Mouse (Mus musculus) neural tube, embryonic 14.5 days (tissue): ENCODE results near the gene Siva1. TPM values are rescaled to one million over a fixed set of nuclear protein-coding genes. Genes with fewer than 3 reads are reported as not detected.

Experiments
- ATAC-seq: fragments of 200-750 bp; cut with Nextera tagmentation; 2 replicates; pipeline ENCODE4 v1.8.0; 2017; ENCODE audit warnings: low read depth, mild to moderate bottlenecking, moderate TSS enrichment, moderate library complexity
- H3K27ac ChIP-seq: fragments of 300-500 bp; sonication (generic); 2 replicates; pipeline ENCODE4 v1.5.1; 2014; ENCODE audit warnings: low read depth, mild to moderate bottlenecking, control low read depth, low read length, moderate library complexity, mixed read lengths
- H3K27me3 ChIP-seq: fragments of 300-500 bp; sonication (generic); 2 replicates; pipeline ENCODE4 v1.6.1; 2014; ENCODE audit warnings: low read length; ENCODE audit not compliant: control insufficient read depth, insufficient read depth
- H3K36me3 ChIP-seq: fragments of 300-500 bp; sonication (generic); 2 replicates; pipeline ENCODE4 v1.6.1; 2014; ENCODE audit warnings: low read length, mixed read lengths; ENCODE audit not compliant: control insufficient read depth, insufficient read depth
- H3K4me1 ChIP-seq: fragments of 300-500 bp; sonication (generic); 2 replicates; pipeline ENCODE4 v1.6.1; 2014; ENCODE audit warnings: low read length; ENCODE audit not compliant: control insufficient read depth, insufficient read depth
- H3K4me2 ChIP-seq: fragments of 300-500 bp; sonication (generic); 2 replicates; pipeline ENCODE4 v1.6.1; 2014; ENCODE audit warnings: mild to moderate bottlenecking, low read depth, low read length, control low read depth
- H3K4me3 ChIP-seq: fragments of 300-500 bp; sonication (generic); 2 replicates; pipeline ENCODE4 v1.5.1; 2014; ENCODE audit warnings: low read depth, low read length, control low read depth, mixed read lengths
- H3K9ac ChIP-seq: fragments of 300-500 bp; sonication (generic); replicated peaks from 2 replicates; pipeline ENCODE4 v1.6.1; 2014; ENCODE audit warnings: low read depth, mild to moderate bottlenecking, control low read depth, low read length, mixed read lengths
- H3K9me3 ChIP-seq: fragments of 300-500 bp; sonication (generic); 2 replicates; pipeline ENCODE4 v1.6.1; 2016; ENCODE audit warnings: low read length; ENCODE audit not compliant: control insufficient read depth
- WGBS: fragments of 180-500 bp; shearing (Covaris S2); extraction: QIAGEN DNeasy Blood & Tissue Kit; methylation state at CpG from one replicate; pipeline ENCODE4 v1.1.7; 2014; 5-methylcytosine and 5-hydroxymethylcytosine counted together
- polyA plus RNA-seq: library from polyadenylated mRNA; unstranded; fragments of >200 nt; fragmentation: Nextera tagmentation; extraction: Ambion mirVana; gene quantifications from 2 replicates; pipeline ENCODE4 v1.2.1, GENCODE M21; 2014

Gene Siva1
- polyA plus RNA-seq, 1 experiment from 2014 or later, result 46.8 TPM

- Histone ChIP-seq H3K27ac (peak overlapping the region; percentile 80), H3K4me1 (peaks cover 14% of the 10 kb centered on the region), H3K9me3 (no peaks in the 10 kb centered on the region), H3K27me3 (no peaks in the 10 kb centered on the region), H3K36me3 (0 out of 2 replicates have a peak, but pooled peaks cover 5% of the 10 kb centered on the region), H3K4me3 (peak overlapping the region; percentile 64), H3K4me2 (peak overlapping the region; percentile 88), H3K9ac (peak overlapping the region; percentile 66)
- under 1% methylated on average over 62 of the region's 75 CpGs for WGBS
- ATAC-seq, result no peak
Measured at GRCm38 (mm10) chr12:112644855-112645506, 502 bp downstream of the Siva1 start.

GRCm38 (mm10) chr12:112646139-112646538 lies 1.7 kb downstream of the Siva1 start:
- Histone ChIP-seq H3K9ac (no peak overlapping the region), H3K27ac (no peak overlapping the region)

GRCm38 (mm10) chr12:112648081-112648480 lies 3.6 kb downstream of the Siva1 start:
- Histone ChIP-seq H3K4me1 (peaks cover 14% of the 10 kb centered on the region), H3K27me3 (no peaks in the 10 kb centered on the region), H3K27ac (no peak overlapping the region), H3K4me3 (no peak overlapping the region), H3K9ac (no peak overlapping the region), H3K4me2 (no peak overlapping the region), H3K36me3 (peaks cover 10% of the 10 kb centered on the region; the same call in 1 of the 2 replicates), H3K9me3 (no peaks in the 10 kb centered on the region)
- ATAC-seq, result no peak
- 94% methylated on average over 5 of the region's 5 CpGs for WGBS

More at GRCm38 (mm10) chr12:112646139-112646538, 1.7 kb downstream of the Siva1 start:
- Histone ChIP-seq H3K4me1 (peaks cover 14% of the 10 kb centered on the region), H3K4me2 (peak overlapping the region; percentile 88; the same call in 1 of the 2 replicates), H3K36me3 (0 out of 2 replicates have a peak, but pooled peaks cover 5% of the 10 kb centered on the region), H3K4me3 (no peak overlapping the region), H3K27me3 (no peaks in the 10 kb centered on the region), H3K9me3 (no peaks in the 10 kb centered on the region)
- 61% methylated on average over 6 of the region's 6 CpGs for WGBS
- no peak for ATAC-seq

GRCm38 (mm10) chr12:112651778-112652439 lies 7.4 kb downstream of the Siva1 start:
- H3K4me2 ChIP-seq, result no peak overlapping the region
- H3K4me1 ChIP-seq, result no peaks in the 10 kb centered on the region
- no peak overlapping the region for H3K4me3 ChIP-seq
- 89% methylated on average over 5 of the region's 5 CpGs for WGBS
- H3K9me3 ChIP-seq, result no peaks in the 10 kb centered on the region
- peaks cover 47% of the 10 kb centered on the region for H3K36me3 ChIP-seq
- H3K9ac ChIP-seq, result no peak overlapping the region
- no peaks in the 10 kb centered on the region for H3K27me3 ChIP-seq
- no peak for ATAC-seq
- H3K27ac ChIP-seq, result no peak overlapping the region

GRCm38 (mm10) chr12:112653157-112653824 lies 8.8 kb downstream of the Siva1 start:
- peaks cover 60% of the 10 kb centered on the region for H3K36me3 ChIP-seq
- no peaks in the 10 kb centered on the region for H3K9me3 ChIP-seq
- no peaks in the 10 kb centered on the region for H3K4me1 ChIP-seq
- H3K4me2 ChIP-seq, result no peak overlapping the region
- H3K9ac ChIP-seq, result no peak overlapping the region
- 36% methylated on average over 7 of the region's 7 CpGs for whole genome bisulfite sequencing
- no peak overlapping the region for H3K4me3 ChIP-seq
- H3K27ac ChIP-seq, result no peak overlapping the region
- peak; percentile 47 for ATAC-seq
- no peaks in the 10 kb centered on the region for H3K27me3 ChIP-seq

- Histone ChIP-seq H3K4me3 (no peak overlapping the region), H3K27ac (no peak overlapping the region), H3K4me1 (no peaks in the 10 kb centered on the region), H3K9me3 (no peaks in the 10 kb centered on the region), H3K9ac (no peak overlapping the region), H3K27me3 (no peaks in the 10 kb centered on the region), H3K4me2 (no peak overlapping the region), H3K36me3 (peaks cover 67% of the 10 kb centered on the region)
- WGBS, result 83% methylated on average over 5 of the region's 5 CpGs
- no peak for ATAC-seq
Measured at GRCm38 (mm10) chr12:112654076-112654475, 9.6 kb downstream of the Siva1 start.

DNA sequence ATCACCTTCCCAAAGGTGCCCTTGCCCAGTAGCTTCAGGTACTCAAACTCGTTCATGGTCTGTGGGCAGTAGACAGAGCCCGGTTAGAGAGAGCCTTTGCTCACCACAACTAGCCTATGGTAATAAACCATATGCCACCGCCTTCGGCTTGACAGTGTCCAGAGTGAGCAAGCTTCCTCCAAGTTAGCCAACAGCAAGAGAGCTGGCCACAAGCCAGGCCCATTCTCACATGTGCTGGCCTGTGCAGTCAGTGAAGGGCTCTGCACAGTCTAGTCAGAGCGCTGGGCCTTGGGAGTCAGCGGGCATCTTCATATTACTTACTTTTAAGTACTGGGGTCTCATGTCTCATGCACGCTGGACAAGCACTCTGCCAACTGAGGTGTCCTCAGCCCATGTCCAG lies 14.1 kb downstream of the Siva1 start:
- Histone ChIP-seq H3K4me1 (peaks cover 31% of the 10 kb centered on the region), H3K36me3 (peaks cover 79% of the 10 kb centered on the region), H3K9me3 (no peaks in the 10 kb centered on the region), H3K4me2 (no peak overlapping the region), H3K27ac (no peak overlapping the region), H3K4me3 (no peak overlapping the region), H3K27me3 (no peaks in the 10 kb centered on the region), H3K9ac (no peak overlapping the region)
- ATAC-seq, result no peak
- WGBS, result 88% methylated on average over 7 of the region's 7 CpGs

GRCm38 (mm10) chr12:112659109-112659508 lies 14.6 kb downstream of the Siva1 start:
- Histone ChIP-seq H3K9ac (no peak overlapping the region), H3K4me2 (no peak overlapping the region), H3K4me3 (no peak overlapping the region), H3K27me3 (no peaks in the 10 kb centered on the region), H3K4me1 (peaks cover 36% of the 10 kb centered on the region), H3K27ac (no peak overlapping the region), H3K36me3 (peaks cover 74% of the 10 kb centered on the region), H3K9me3 (no peaks in the 10 kb centered on the region)
- no peak for ATAC-seq
- WGBS, result 81% methylated on average over 6 of the region's 6 CpGs
